Mouse (Mus musculus): ENCODE measurements around the gene Pgam5.

DNA sequence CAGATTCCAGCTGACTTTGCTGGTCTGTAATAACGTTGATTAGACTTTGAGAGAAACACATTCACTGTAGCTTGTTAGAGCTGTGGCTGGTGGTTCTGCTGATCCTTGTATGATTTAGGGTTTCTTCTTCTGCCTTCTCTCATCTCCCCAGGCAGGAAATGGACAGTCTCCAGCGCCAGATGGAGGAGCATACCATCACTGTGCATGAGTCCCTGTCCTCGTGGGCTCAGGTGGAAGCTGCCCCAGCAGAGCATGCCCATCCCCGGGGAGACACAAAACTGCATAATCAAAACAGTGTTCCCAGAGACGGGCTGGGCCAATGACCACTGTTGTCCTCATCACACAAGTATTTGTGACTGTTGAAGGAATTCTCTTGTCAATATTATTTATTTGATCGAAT is 47.0 kb downstream of the Pgam5 start:
- TF ChIP-seq CTCF (IDR thresholded peaks at IDR 0.05; ENCODE audit: insufficient read depth, low read depth, low read length) (no peak), POLR2A (IDR thresholded peaks at IDR 0.05; ENCODE audit: insufficient read depth, low read depth, low read length) (no peak)
